Comparison of ENCODE assay signal across 8 mouse cellular contexts in the genomic region with DNA sequence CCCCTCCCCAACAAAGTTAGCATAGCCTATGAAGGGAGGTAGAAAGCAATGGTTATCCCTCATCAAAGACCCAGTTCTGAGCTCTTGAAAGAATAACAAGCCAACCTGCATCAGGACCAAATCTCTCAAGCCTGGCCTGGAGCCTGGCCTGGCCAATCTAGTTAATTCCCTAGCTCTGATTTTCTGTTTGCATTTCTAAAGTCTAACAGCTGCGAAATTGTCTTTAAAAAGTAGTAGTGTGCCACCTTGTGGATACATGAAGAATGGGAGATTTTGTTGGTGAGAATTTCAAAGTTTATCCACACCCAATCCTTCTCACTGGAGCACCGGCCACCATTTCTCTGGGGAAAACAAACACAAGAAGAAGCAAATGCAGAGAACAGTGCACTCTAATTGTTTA. TPM values are rescaled to one million over a fixed set of nuclear protein-coding genes. Genes with fewer than 3 reads are reported as not detected.
DNase-seq lines count a peak whose midpoint lies in the region; ATAC-seq and TF ChIP-seq lines count a peak whose summit lies in the region.
"Had no signal": no experiment of that assay in that cellular context is flagged by ENCODE, and none has a peak within 500 bp of the region (broad histone marks: within the 10 kb centered on the region; RNA-seq: fewer than 3 reads in every experiment).

No protein-coding gene starts in this region.

- H3K79me2 ChIP-seq in MEL (ENCODE audit: control insufficient read depth, insufficient read depth, low read length, poor library complexity), result no peaks in the 10 kb centered on the region

- H3K9ac ChIP-seq in MEL (ENCODE audit: control insufficient read depth, low read depth, low read length, poor library complexity, severe bottlenecking), result no peak overlapping the region
- no peak overlapping the region for H3K9ac ChIP-seq in limb, embryonic 14.5 days (ENCODE audit: low read depth, low read length, severe bottlenecking)
- H3K9ac ChIP-seq: liver, embryonic 13.5 days had no signal

- ATAC-seq in limb, embryonic 14.5 days (ENCODE audit: low FRiP score, low read depth), result peak; percentile 14; the same call in 1 of the 2 replicates

- no peak overlapping the region for H3K27ac ChIP-seq in left cerebral cortex, adult 2 months
- no peak overlapping the region for H3K27ac ChIP-seq in MEL (ENCODE audit: control insufficient read depth, low read depth, low read length)
- H3K27ac ChIP-seq in limb, embryonic 14.5 days (replicated peaks; ENCODE audit: low read depth, low read length), result no peak overlapping the region
- H3K27ac ChIP-seq: liver, embryonic 13.5 days had no signal

- H3K36me3 ChIP-seq in MEL (ENCODE audit: control insufficient read depth in 1 of 2, insufficient read depth in 2 of 2, low read length in 2 of 2), result peaks cover 0 to 3% of the 10 kb centered on the region in 2 experiments; a peak in 2 of 4 replicates
- no peaks in the 10 kb centered on the region for H3K36me3 ChIP-seq in limb, embryonic 14.5 days (ENCODE audit: control insufficient read depth, insufficient read depth, low read length)
- H3K36me3 ChIP-seq: liver, embryonic 13.5 days had no signal

- WGBS in limb, embryonic 14.5 days, result 23% methylated on average over 2 of the region's 2 CpGs

- peaks cover under 1 to 6% of the 10 kb centered on the region in 2 experiments; a peak in 3 of 4 replicates for H3K4me1 ChIP-seq in MEL (ENCODE audit: control insufficient read depth in 1 of 2, insufficient read depth in 2 of 2, low read length in 2 of 2)
- H3K4me1 ChIP-seq in limb, embryonic 14.5 days (ENCODE audit: control insufficient read depth, insufficient read depth, low read length), result peaks cover 2% of the 10 kb centered on the region; the same call in 1 of the 2 replicates

- peaks cover 1 to 5% of the 10 kb centered on the region in 2 experiments; a peak in 2 of 4 replicates for H3K27me3 ChIP-seq in MEL (ENCODE audit: control insufficient read depth in 1 of 2, insufficient read depth in 2 of 2, low read length in 2 of 2)
- H3K27me3 ChIP-seq in limb, embryonic 14.5 days (ENCODE audit: control insufficient read depth, insufficient read depth, low read length), result no peaks in the 10 kb centered on the region
- H3K27me3 ChIP-seq: liver, embryonic 13.5 days had no signal

- no peak for DNase-seq in left cerebral cortex, adult 2 months (ENCODE audit: extremely low spot score in 1 of 2, low spot score in 2 of 2)
- DNase-seq in left cerebral cortex, adult 11 months (ENCODE audit: low spot score), result no peak
- DNase-seq in MEL (ENCODE audit: low read depth, low spot score), result peak; percentile 52
- DNase-seq in cerebellum, postnatal 25 days, result peak; percentile 37 to 58
- DNase-seq in limb, embryonic 14.5 days (ENCODE audit: low spot score), result peak; percentile 52
- DNase-seq in adrenal gland, postnatal 25 days, result no peak
- DNase-seq in heart, postnatal 25 days (ENCODE audit: low spot score), result no peak
- DNase-seq: liver, embryonic 13.5 days had no signal

- TF ChIP-seq RAD21 in MEL (IDR thresholded peaks at IDR 0.05; ENCODE audit: low read depth, low read length), result peak; percentile 84

- intact Hi-C loops in left cerebral cortex, adult 2 months (cut with DNase I), result loop anchor here (1.0 to 10.0 kb wide), 2 partner anchors 264 to 584 kb away; no protein-coding TSS in a partner anchor
- intact Hi-C loops in heart, postnatal 25 days (cut with DNase I), result loop anchor here (1.0 kb wide), 1 partner anchor 264 kb away; no protein-coding TSS in a partner anchor

- peak; percentile 75 for TF ChIP-seq CTCF in left cerebral cortex, adult 2 months (IDR thresholded peaks at IDR 0.05)
- peak; percentile 1 to 73 (median 37); a peak in 5 of 6 replicates for TF ChIP-seq CTCF in MEL (IDR thresholded peaks at IDR 0.05 in 2 of 3, conservative IDR thresholded peaks at IDR 0.05 in 1 of 3; ENCODE audit: control insufficient read depth in 1 of 3, insufficient read depth in 1 of 3, low read depth in 2 of 3, low read length in 3 of 3, poor library complexity in 1 of 3, severe bottlenecking in 1 of 3)

- TF ChIP-seq POLR2A in MEL (IDR thresholded peaks at IDR 0.05; ENCODE audit: control insufficient read depth in 1 of 2, insufficient read depth in 1 of 2, low read depth in 1 of 2, low read length in 2 of 2, poor library complexity in 1 of 2), result no peak
- TF ChIP-seq POLR2A in limb, embryonic 14.5 days (IDR thresholded peaks at IDR 0.05; ENCODE audit: borderline replicate concordance, extremely low read depth, insufficient read depth, insufficient read length), result no peak

- H3K4me2 ChIP-seq in limb, embryonic 14.5 days (replicated peaks; ENCODE audit: low read depth, low read length, severe bottlenecking), result no peak overlapping the region
- H3K4me2 ChIP-seq: liver, embryonic 13.5 days had no signal

- no peaks in the 10 kb centered on the region for H3K9me3 ChIP-seq in MEL (replicated peaks; ENCODE audit: insufficient read depth, low read length)
- H3K9me3 ChIP-seq in limb, embryonic 14.5 days (ENCODE audit: control insufficient read depth, low read length), result no peaks in the 10 kb centered on the region
- H3K9me3 ChIP-seq: liver, embryonic 13.5 days had no signal

- no peak overlapping the region for H3K4me3 ChIP-seq in left cerebral cortex, adult 2 months
- no peak overlapping the region for H3K4me3 ChIP-seq in MEL (ENCODE audit: control insufficient read depth in 1 of 2, insufficient read depth in 1 of 2, low read depth in 2 of 2, low read length in 2 of 2)
- H3K4me3 ChIP-seq in limb, embryonic 14.5 days (replicated peaks; ENCODE audit: low read length), result no peak overlapping the region
- H3K4me3 ChIP-seq: liver, embryonic 13.5 days had no signal

- TF ChIP-seq EP300 in MEL (IDR thresholded peaks at IDR 0.05; ENCODE audit: low read depth in 1 of 2, low read length in 2 of 2), result no peak

TF ChIP-seq in MEL, 35 proteins besides CTCF, POLR2A, EP300 and RAD21:
- TF ChIP-seq ZMIZ1 (IDR thresholded peaks at IDR 0.05; ENCODE audit: low read depth, low read length), result no peak
- peak; percentile 87 for TF ChIP-seq ZC3H11A (IDR thresholded peaks at IDR 0.05; ENCODE audit: low read depth, low read length)
- TF ChIP-seq MAX (IDR thresholded peaks at IDR 0.05; ENCODE audit: low read length), result no peak
- TF ChIP-seq NRF1 (IDR thresholded peaks at IDR 0.05; ENCODE audit: insufficient read depth, low read depth, low read length, poor library complexity, severe bottlenecking), result no peak
- peak; percentile 92 for TF ChIP-seq SMC3 (IDR thresholded peaks at IDR 0.05; ENCODE audit: low read depth, low read length)
- TF ChIP-seq ZKSCAN1 (IDR thresholded peaks at IDR 0.05; ENCODE audit: low read depth, low read length), result no peak

RNA-seq across cellular contexts. Expression of gene Rfk, which starts 5.4 kb away (rescaled TPM):
- total RNA-seq in left cerebral cortex, adult 2 months (2021), result 10 to 100 TPM; 58.7 to 62.6 TPM
- 16.2 and 18.2 TPM in 2 replicates for total RNA-seq in MEL (2012; rRNA removed)
- 10 to 100 TPM in 1 of 2 experiments, not detected in 1; 39.7 TPM for polyA plus RNA-seq in MEL (2012; ENCODE audit: insufficient read depth in 1 of 2, insufficient read length in 2 of 2, low read depth in 1 of 2, low replicate concordance in 2 of 2, missing spikeins in 1 of 2)
- 29.8 and 35.1 TPM in 2 replicates for polyA plus RNA-seq in limb, embryonic 14.5 days (2012; rRNA removed)
- 57.2 and 59.0 TPM in 2 replicates for polyA plus RNA-seq in limb, embryonic 14.5 days (2014; fragmentation: Nextera tagmentation; extraction: Ambion mirVana)
- total RNA-seq in adrenal gland, postnatal 25 days (2021), result 198 and 236 TPM in 2 replicates
- 10 to 100 TPM; 62.4 to 64.7 TPM for total RNA-seq in heart, postnatal 25 days (2021)

RNA-seq across cellular contexts. Expression of gene Gcnt1, which starts 15.8 kb away (rescaled TPM):
- 1 to 10 TPM; 2.1 to 2.4 TPM for total RNA-seq in left cerebral cortex, adult 2 months (2021)
- 0.13 TPM in 1 of 2 replicates, not detected in the other for total RNA-seq in MEL (2012; rRNA removed)
- under 1 TPM in 1 of 2 experiments, not detected in 1; 0.22 TPM for polyA plus RNA-seq in MEL (2012; ENCODE audit: insufficient read depth in 1 of 2, insufficient read length in 2 of 2, low read depth in 1 of 2, low replicate concordance in 2 of 2, missing spikeins in 1 of 2)
- 3.4 and 3.9 TPM in 2 replicates for polyA plus RNA-seq in limb, embryonic 14.5 days (2012; rRNA removed)
- polyA plus RNA-seq in limb, embryonic 14.5 days (2014; fragmentation: Nextera tagmentation; extraction: Ambion mirVana), result 5.1 and 5.3 TPM in 2 replicates
- total RNA-seq in adrenal gland, postnatal 25 days (2021), result 1.1 and 1.5 TPM in 2 replicates
- 10 to 100 TPM; 13.5 to 15.6 TPM for total RNA-seq in heart, postnatal 25 days (2021)

Comparison
In these comparisons a context has a peak if more than half of its experiments do, and no peak if none do; other contexts are left out.
1. DNase-seq: peak in MEL (single experiment), cerebellum, postnatal 25 days (2 of 2) and limb, embryonic 14.5 days (single experiment); none in left cerebral cortex, adult 2 months (0 of 2), left cerebral cortex, adult 11 months (single experiment), adrenal gland, postnatal 25 days (single experiment) and heart, postnatal 25 days (single experiment).